Mouse (Mus musculus) heart, embryonic 16.5 days (tissue): ENCODE results near the gene Mapk8ip1. TPM values are rescaled to one million over a fixed set of nuclear protein-coding genes. Genes with fewer than 3 reads are reported as not detected.
A peak's percentile ranks its signal among the peaks of the same experiment; 100 is the strongest.

Experiments
- ATAC-seq: fragments of 200-750 bp; cut with Nextera tagmentation; replicated peaks from 2 replicates; pipeline ENCODE4 v1.8.0; 2017; ENCODE audit warnings: moderate number of reproducible peaks; ENCODE audit not compliant: insufficient read depth, low FRiP score; ENCODE audit errors: extremely low read depth
- H3K27ac ChIP-seq: fragments of 300-500 bp; sonication (generic); 2 replicates; pipeline ENCODE4 v1.5.1; 2014; ENCODE audit warnings: mild to moderate bottlenecking, low read length, control low read depth, moderate library complexity
- H3K27me3 ChIP-seq: fragments of 300-500 bp; sonication (generic); 2 replicates; pipeline ENCODE4 v1.6.1; 2014; ENCODE audit warnings: low read length, mixed read lengths; ENCODE audit not compliant: control insufficient read depth, insufficient read depth
- H3K36me3 ChIP-seq: fragments of 300-500 bp; sonication (generic); 2 replicates; pipeline ENCODE4 v1.6.1; 2014; ENCODE audit not compliant: control insufficient read depth, insufficient read depth
- H3K4me1 ChIP-seq: fragments of 300-500 bp; sonication (generic); 2 replicates; pipeline ENCODE4 v1.6.1; 2014; ENCODE audit warnings: low read length, mixed read lengths; ENCODE audit not compliant: control insufficient read depth, insufficient read depth
- H3K4me2 ChIP-seq: fragments of 300-500 bp; sonication (generic); 2 replicates; pipeline ENCODE4 v1.6.1; 2014; ENCODE audit warnings: low read depth, mild to moderate bottlenecking, control low read depth, low read length
- H3K4me3 ChIP-seq: fragments of 300-500 bp; sonication (generic); 2 replicates; pipeline ENCODE4 v1.5.1; 2014; ENCODE audit warnings: mild to moderate bottlenecking, control low read depth, low read length
- H3K9ac ChIP-seq: fragments of 300-500 bp; sonication (generic); 2 replicates; pipeline ENCODE4 v1.6.1; 2014; ENCODE audit warnings: low read length, control low read depth
- H3K9me3 ChIP-seq: fragments of 300-500 bp; sonication (generic); replicated peaks from 2 replicates; pipeline ENCODE4 v1.6.1; 2016; ENCODE audit warnings: low read length; ENCODE audit not compliant: control insufficient read depth
- WGBS: fragments of 180-500 bp; shearing (Covaris S2); extraction: QIAGEN DNeasy Blood & Tissue Kit; methylation state at CpG from one replicate; pipeline ENCODE4 v1.1.7; 2014; 5-methylcytosine and 5-hydroxymethylcytosine counted together
- polyA plus RNA-seq: library from polyadenylated mRNA; unstranded; fragments of >200 nt; fragmentation: Nextera tagmentation; extraction: Ambion mirVana; gene quantifications from 2 replicates; pipeline ENCODE4 v1.2.1, GENCODE M21; 2015

Gene Mapk8ip1
- polyA plus RNA-seq, 1 experiment from 2014 or later: 5.7 TPM

- no peak overlapping the region for H3K4me3 ChIP-seq
- under 1% methylated on average over 5 of the region's 5 CpGs for WGBS
- peak overlapping the region; percentile 48 for H3K4me2 ChIP-seq
- no peaks in the 10 kb centered on the region for H3K27me3 ChIP-seq
- no peak overlapping the region for H3K9ac ChIP-seq
- no peak overlapping the region for H3K27ac ChIP-seq
- H3K36me3 ChIP-seq: no peaks in the 10 kb centered on the region
- no peaks in the 10 kb centered on the region for H3K9me3 ChIP-seq
- H3K4me1 ChIP-seq: peaks cover 10% of the 10 kb centered on the region
- ATAC-seq: no peak
Measured at GRCm38 (mm10) chr2:92437875-92438274, 36.8 kb upstream of the Mapk8ip1 start.

- 66% methylated on average over 4 of the region's 4 CpGs for WGBS
Measured at GRCm38 (mm10) chr2:92437366-92437765, 36.3 kb upstream of the Mapk8ip1 start.

GRCm38 (mm10) chr2:92435023-92435422 lies 34.0 kb upstream of the Mapk8ip1 start:
- Histone ChIP-seq H3K4me3 (no peak overlapping the region), H3K36me3 (no peaks in the 10 kb centered on the region), H3K9ac (no peak overlapping the region), H3K4me1 (peaks cover 35% of the 10 kb centered on the region), H3K27ac (no peak overlapping the region), H3K9me3 (no peaks in the 10 kb centered on the region), H3K4me2 (no peak overlapping the region), H3K27me3 (no peaks in the 10 kb centered on the region)
- 59% methylated on average over 6 of the region's 6 CpGs for WGBS
- ATAC-seq: no peak

More at GRCm38 (mm10) chr2:92437366-92437765, 36.3 kb upstream of the Mapk8ip1 start:
- Histone ChIP-seq H3K4me3 (no peak overlapping the region), H3K9ac (no peak overlapping the region), H3K27me3 (no peaks in the 10 kb centered on the region), H3K4me2 (no peak overlapping the region), H3K9me3 (no peaks in the 10 kb centered on the region), H3K4me1 (peaks cover 13% of the 10 kb centered on the region), H3K27ac (no peak overlapping the region), H3K36me3 (no peaks in the 10 kb centered on the region)
- ATAC-seq: no peak

GRCm38 (mm10) chr2:92434375-92434745 lies 33.3 kb upstream of the Mapk8ip1 start:
- no peaks in the 10 kb centered on the region for H3K9me3 ChIP-seq
- no peak for ATAC-seq
- peak overlapping the region; percentile 80 for H3K4me3 ChIP-seq
- peak overlapping the region; percentile 92 for H3K4me2 ChIP-seq
- peak overlapping the region; percentile 58 for H3K9ac ChIP-seq
- H3K27ac ChIP-seq: peak overlapping the region; percentile 41; the same call in 1 of the 2 replicates
- WGBS: 8% methylated on average over 12 of the region's 12 CpGs
- no peaks in the 10 kb centered on the region for H3K36me3 ChIP-seq
- no peaks in the 10 kb centered on the region for H3K27me3 ChIP-seq
- peaks cover 40% of the 10 kb centered on the region for H3K4me1 ChIP-seq

- peak within 1 kb of the TSS; percentile 92 for H3K4me2 ChIP-seq
- peak; percentile 99 for ATAC-seq
- H3K27ac ChIP-seq: peak within 1 kb of the TSS; percentile 46; the same call in 1 of the 2 replicates
- H3K9me3 ChIP-seq: no peaks in the 10 kb centered on the region
- H3K4me1 ChIP-seq: peaks cover 44% of the 10 kb centered on the region
- H3K27me3 ChIP-seq: no peaks in the 10 kb centered on the region
- WGBS: under 1% methylated on average over 67 of the region's 76 CpGs
- H3K4me3 ChIP-seq: peak within 1 kb of the TSS; percentile 80
- H3K36me3 ChIP-seq: no peaks in the 10 kb centered on the region
- H3K9ac ChIP-seq: peak within 1 kb of the TSS; percentile 82
Measured at GRCm38 (mm10) chr2:92433578-92434374, 32.7 kb upstream of the Mapk8ip1 start, which contains the start of gene Cry2. Cry2 (minus strand) TSS chr2:92434043.

GRCm38 (mm10) chr2:92432299-92433295 lies 31.5 kb upstream of the Mapk8ip1 start:
- H3K36me3 ChIP-seq: no peaks in the 10 kb centered on the region
- H3K4me1 ChIP-seq: peaks cover 56% of the 10 kb centered on the region
- no peaks in the 10 kb centered on the region for H3K27me3 ChIP-seq
- 38% methylated on average over 17 of the region's 17 CpGs for WGBS
- H3K4me3 ChIP-seq: peak overlapping the region; percentile 80
- no peak for ATAC-seq
- peak overlapping the region; percentile 76 for H3K4me2 ChIP-seq
- H3K9me3 ChIP-seq: no peaks in the 10 kb centered on the region
- H3K9ac ChIP-seq: peak overlapping the region; percentile 82
- H3K27ac ChIP-seq: no peak overlapping the region

- Histone ChIP-seq H3K27ac (peak overlapping the region; percentile 63), H3K9ac (peak overlapping the region; percentile 59), H3K4me3 (peak overlapping the region; percentile 80), H3K4me1 (peaks cover 64% of the 10 kb centered on the region), H3K27me3 (no peaks in the 10 kb centered on the region), H3K4me2 (peak overlapping the region; percentile 76), H3K9me3 (no peaks in the 10 kb centered on the region), H3K36me3 (no peaks in the 10 kb centered on the region)
- no peak for ATAC-seq
- WGBS: 33% methylated on average over 11 of the region's 11 CpGs
Measured at GRCm38 (mm10) chr2:92431611-92432179, 30.6 kb upstream of the Mapk8ip1 start.

GRCm38 (mm10) chr2:92430723-92431541 lies 29.9 kb upstream of the Mapk8ip1 start:
- H3K4me3 ChIP-seq: peak overlapping the region; percentile 80

More at GRCm38 (mm10) chr2:92430723-92431541, 29.9 kb upstream of the Mapk8ip1 start:
- no peaks in the 10 kb centered on the region for H3K27me3 ChIP-seq
- H3K4me1 ChIP-seq: peaks cover 67% of the 10 kb centered on the region
- H3K4me2 ChIP-seq: peak overlapping the region; percentile 76
- H3K9me3 ChIP-seq: no peaks in the 10 kb centered on the region
- WGBS: 45% methylated on average over 21 of the region's 21 CpGs
- H3K9ac ChIP-seq: peak overlapping the region; percentile 59
- peak overlapping the region; percentile 66 for H3K27ac ChIP-seq
- H3K36me3 ChIP-seq: no peaks in the 10 kb centered on the region
- ATAC-seq: peak; percentile 8
